Mouse (Mus musculus): ENCODE results near the gene Slc8a1.

Slc8a1 gene

GRCm38 (mm10) chr17:81669062-81669815 is 68.9 kb downstream of the Slc8a1 start:
- DNase-seq (ENCODE audit: low read depth), result no peak

GRCm38 (mm10) chr17:81668466-81668865 is 69.7 kb downstream of the Slc8a1 start:
- no peak for DNase-seq (ENCODE audit: low read depth)

- no peak for DNase-seq (ENCODE audit: low read depth)
Measured at GRCm38 (mm10) chr17:81667935-81668334, 70.2 kb downstream of the Slc8a1 start.

- no peak for DNase-seq (ENCODE audit: low read depth)
Measured at GRCm38 (mm10) chr17:81666551-81666950, 71.6 kb downstream of the Slc8a1 start.

GRCm38 (mm10) chr17:81664916-81665315 is 73.3 kb downstream of the Slc8a1 start:
- DNase-seq (ENCODE audit: low read depth), result no peak

GRCm38 (mm10) chr17:81657828-81658227 is 80.3 kb downstream of the Slc8a1 start:
- no peak for DNase-seq (ENCODE audit: low read depth)

- DNase-seq (ENCODE audit: low read depth), result no peak
Measured at GRCm38 (mm10) chr17:81654548-81654947, 83.6 kb downstream of the Slc8a1 start.

- DNase-seq (ENCODE audit: low read depth), result no peak
Measured at GRCm38 (mm10) chr17:81652958-81653357, 85.2 kb downstream of the Slc8a1 start.

GRCm38 (mm10) chr17:81636822-81637221 is 101.4 kb downstream of the Slc8a1 start:
- DNase-seq (ENCODE audit: low read depth), result no peak

- DNase-seq (ENCODE audit: low read depth), result no peak
Measured at GRCm38 (mm10) chr17:81630471-81630870, 107.7 kb downstream of the Slc8a1 start.

GRCm38 (mm10) chr17:81621188-81621644 is 117.0 kb downstream of the Slc8a1 start:
- no peak for DNase-seq (ENCODE audit: low read depth)

- no peak for DNase-seq (ENCODE audit: low read depth)
Measured at GRCm38 (mm10) chr17:81618461-81618860, 119.7 kb downstream of the Slc8a1 start.

- no peak for DNase-seq (ENCODE audit: low read depth)
Measured at GRCm38 (mm10) chr17:81616326-81616725, 121.9 kb downstream of the Slc8a1 start.

- no peak for DNase-seq (ENCODE audit: low read depth)
Measured at GRCm38 (mm10) chr17:81615391-81615790, 122.8 kb downstream of the Slc8a1 start.

GRCm38 (mm10) chr17:81607515-81607914 is 130.7 kb downstream of the Slc8a1 start:
- no peak for DNase-seq (ENCODE audit: low read depth)

GRCm38 (mm10) chr17:81606084-81606483 is 132.1 kb downstream of the Slc8a1 start:
- DNase-seq (ENCODE audit: low read depth), result no peak

GRCm38 (mm10) chr17:81605219-81605660 is 132.9 kb downstream of the Slc8a1 start:
- DNase-seq (ENCODE audit: low read depth), result peak; percentile 38

GRCm38 (mm10) chr17:81599072-81599471 is 139.1 kb downstream of the Slc8a1 start:
- DNase-seq (ENCODE audit: low read depth), result no peak

GRCm38 (mm10) chr17:81589791-81590190 is 148.4 kb downstream of the Slc8a1 start:
- DNase-seq (ENCODE audit: low read depth), result no peak

- DNase-seq (ENCODE audit: low read depth), result no peak
Measured at GRCm38 (mm10) chr17:81586759-81587158, 151.4 kb downstream of the Slc8a1 start.

- DNase-seq (ENCODE audit: low read depth), result no peak
Measured at GRCm38 (mm10) chr17:81579728-81580425, 158.3 kb downstream of the Slc8a1 start.

- DNase-seq (ENCODE audit: low read depth), result no peak
Measured at GRCm38 (mm10) chr17:81576893-81577292, 161.3 kb downstream of the Slc8a1 start.

GRCm38 (mm10) chr17:81565634-81566372 is 172.4 kb downstream of the Slc8a1 start:
- no peak for DNase-seq (ENCODE audit: low read depth)
